Mouse (Mus musculus) heart, postnatal 14 days (tissue): ENCODE measurements around the gene Hoxa7. TPM values are rescaled to one million over a fixed set of nuclear protein-coding genes. Genes with fewer than 3 reads are reported as not detected.

Source experiments
- DNase-seq, 2 experiments: peaks; one replicate each; pipeline ENCODE4 v3.0.0; 2021 to 2022
- intact Hi-C: fragments of 180-260 bp; cut with DNase I; formaldehyde crosslinking; loops from one replicate; pipeline ENCODE4 v1.15.1; 2025
- total RNA-seq, 2 experiments: library from RNA; stranded (reverse); gene quantifications; 2 replicates each; pipeline ENCODE4 v1.2.3; 2021

Hoxa7 gene
- total RNA-seq, 2 experiments from 2014 or later: 0.17 to 0.29 TPM

- no peak for DNase-seq
- intact Hi-C loops: no loop called here
These were observed 38.9 kb downstream of the Hoxa7 start for GRCm38 (mm10) chr6:52182793-52183192.

GRCm38 (mm10) chr6:52182030-52182429 lies 39.6 kb downstream of the Hoxa7 start:
- intact Hi-C loops: no loop called here
- DNase-seq: no peak

GRCm38 (mm10) chr6:52180726-52181125 lies 40.9 kb downstream of the Hoxa7 start:
- DNase-seq: no peak
- intact Hi-C loops: no loop called here

- intact Hi-C loops: no loop called here
- no peak for DNase-seq
These were observed 41.4 kb downstream of the Hoxa7 start for GRCm38 (mm10) chr6:52180213-52180710.

GRCm38 (mm10) chr6:52179690-52180089 lies 42.0 kb downstream of the Hoxa7 start:
- intact Hi-C loops: no loop called here
- DNase-seq: no peak

GRCm38 (mm10) chr6:52178918-52179665 lies 42.6 kb downstream of the Hoxa7 start:
- intact Hi-C loops: no loop called here
- DNase-seq: no peak

GRCm38 (mm10) chr6:52177806-52178205 lies 43.8 kb downstream of the Hoxa7 start:
- intact Hi-C loops: no loop called here
- DNase-seq: no peak

- DNase-seq: no peak
- intact Hi-C loops: no loop called here
These were observed 44.5 kb downstream of the Hoxa7 start, which contains the start of gene 5730596B20Rik for GRCm38 (mm10) chr6:52177061-52177735. TSS of gene 5730596B20Rik (plus strand) at chr6:52177498.

GRCm38 (mm10) chr6:52176391-52176790 lies 45.3 kb downstream of the Hoxa7 start:
- DNase-seq: no peak
- intact Hi-C loops: no loop called here

- intact Hi-C loops: no loop called here
- no peak for DNase-seq
These were observed 45.8 kb downstream of the Hoxa7 start for GRCm38 (mm10) chr6:52175864-52176263.

- no peak for DNase-seq
- intact Hi-C loops: no loop called here
These were observed 46.5 kb downstream of the Hoxa7 start for GRCm38 (mm10) chr6:52174968-52175751.

GRCm38 (mm10) chr6:52173648-52174047 lies 48.0 kb downstream of the Hoxa7 start:
- DNase-seq: no peak
- intact Hi-C loops: no loop called here

GRCm38 (mm10) chr6:52172501-52172900 lies 49.2 kb downstream of the Hoxa7 start:
- DNase-seq: peak in 1 of 2 experiments; percentile 71
- intact Hi-C loops: no loop called here

- intact Hi-C loops: no loop called here
- DNase-seq: no peak
These were observed 49.7 kb downstream of the Hoxa7 start for GRCm38 (mm10) chr6:52171938-52172337.

GRCm38 (mm10) chr6:52171331-52171730 lies 50.3 kb downstream of the Hoxa7 start:
- intact Hi-C loops: no loop called here
- no peak for DNase-seq

GRCm38 (mm10) chr6:52170898-52171223 lies 50.8 kb downstream of the Hoxa7 start:
- intact Hi-C loops: no loop called here
- no peak for DNase-seq

GRCm38 (mm10) chr6:52170166-52170897 lies 51.3 kb downstream of the Hoxa7 start:
- DNase-seq: no peak
- intact Hi-C loops: no loop called here

GRCm38 (mm10) chr6:52169499-52170165 lies 52.0 kb downstream of the Hoxa7 start:
- no peak for DNase-seq
- intact Hi-C loops: loop anchor here (5.0 kb wide), 1 partner anchor 987 kb away; no protein-coding TSS in a partner anchor

GRCm38 (mm10) chr6:52168191-52169055 lies 53.2 kb downstream of the Hoxa7 start:
- intact Hi-C loops: loop anchor here (5.0 kb wide), 1 partner anchor 986 kb away; no protein-coding TSS in a partner anchor
- no peak for DNase-seq
